Mouse (Mus musculus): ENCODE results near the gene Cds1. TPM values are rescaled to one million over a fixed set of nuclear protein-coding genes. Genes with fewer than 3 reads are reported as not detected.

Gene Cds1
- polyA plus RNA-seq, 1 experiment = 16.3 TPM

GRCm38 (mm10) chr5:101763571-101763970 lies 1.4 kb upstream of the Cds1 start:
- Histone ChIP-seq H3K27ac (replicated peaks; ENCODE audit: low read depth, low read length) (no peak overlapping the region), H3K4me1 (ENCODE audit: control insufficient read depth, insufficient read depth, insufficient read length, low read length) (no peaks in the 10 kb centered on the region), H3K4me3 (ENCODE audit: insufficient read depth, low read depth, low read length) (no peak overlapping the region)

GRCm38 (mm10) chr5:101765390-101765901 lies 516 bp downstream of the Cds1 start:
- H3K4me1 ChIP-seq (ENCODE audit: control insufficient read depth, insufficient read depth, insufficient read length, low read length) = no peaks in the 10 kb centered on the region
- peak overlapping the region; percentile 87 for H3K4me3 ChIP-seq (ENCODE audit: insufficient read depth, low read depth, low read length)
- peak overlapping the region; percentile 81 for H3K27ac ChIP-seq (replicated peaks; ENCODE audit: low read depth, low read length)

- H3K27ac ChIP-seq (replicated peaks; ENCODE audit: low read depth, low read length) = peak overlapping the region; percentile 81
- H3K4me3 ChIP-seq (ENCODE audit: insufficient read depth, low read depth, low read length) = peak overlapping the region; percentile 56
- no peaks in the 10 kb centered on the region for H3K4me1 ChIP-seq (ENCODE audit: control insufficient read depth, insufficient read depth, insufficient read length, low read length)
These were observed 1.3 kb downstream of the Cds1 start for GRCm38 (mm10) chr5:101766248-101766647.

DNA sequence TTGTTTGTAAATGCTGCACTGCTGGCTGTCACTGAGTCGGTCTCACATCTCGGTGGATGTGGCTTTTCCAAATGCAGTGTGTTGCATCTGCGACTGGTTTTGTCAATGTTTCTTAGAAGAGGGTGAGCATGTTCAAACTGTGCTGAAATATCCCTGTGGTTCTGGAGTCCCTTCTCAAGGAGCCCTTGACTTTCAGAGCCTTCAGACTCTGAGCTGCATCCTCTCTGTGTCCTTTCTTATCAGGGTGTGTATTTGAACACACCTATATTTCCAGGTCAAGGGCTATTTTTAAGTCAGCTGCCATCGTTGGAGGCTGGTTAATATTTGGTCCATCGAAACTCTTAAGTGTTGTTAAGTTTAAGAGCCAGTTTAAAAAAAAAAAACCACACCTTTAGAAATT lies 2.2 kb downstream of the Cds1 start:
- Histone ChIP-seq H3K4me1 (ENCODE audit: control insufficient read depth, insufficient read depth, insufficient read length, low read length) (no peaks in the 10 kb centered on the region), H3K27ac (replicated peaks; ENCODE audit: low read depth, low read length) (no peak overlapping the region), H3K4me3 (ENCODE audit: insufficient read depth, low read depth, low read length) (no peak overlapping the region)

- H3K4me3 ChIP-seq (ENCODE audit: insufficient read depth, low read depth, low read length) = no peak overlapping the region
- H3K27ac ChIP-seq (replicated peaks; ENCODE audit: low read depth, low read length) = no peak overlapping the region
- H3K4me1 ChIP-seq (ENCODE audit: control insufficient read depth, insufficient read depth, insufficient read length, low read length) = 0 out of 2 replicates have a peak, but pooled peaks cover 2% of the 10 kb centered on the region
These were observed 2.6 kb downstream of the Cds1 start for GRCm38 (mm10) chr5:101767486-101767885.

DNA sequence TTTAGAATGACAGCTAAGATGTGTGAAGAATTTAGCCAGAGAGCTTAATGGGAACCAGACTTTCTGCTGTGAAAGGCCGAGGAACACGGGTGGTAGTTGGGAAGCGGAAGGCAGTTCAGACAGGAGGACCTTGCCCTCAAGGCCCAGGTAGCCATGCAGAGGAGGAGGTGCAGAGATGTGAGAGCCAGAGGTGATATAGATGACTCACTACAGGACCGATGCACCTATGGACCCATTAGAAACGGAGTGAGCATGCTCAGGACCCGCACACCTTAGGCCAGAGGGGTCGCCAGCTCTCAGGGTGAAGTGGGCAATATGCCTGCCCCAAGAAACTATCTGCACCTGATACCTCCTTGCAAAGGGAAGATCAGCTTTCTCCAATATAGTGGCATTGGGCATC lies 3.6 kb downstream of the Cds1 start:
- Histone ChIP-seq H3K4me3 (ENCODE audit: insufficient read depth, low read depth, low read length) (no peak overlapping the region), H3K4me1 (ENCODE audit: control insufficient read depth, insufficient read depth, insufficient read length, low read length) (0 out of 2 replicates have a peak, but pooled peaks cover 2% of the 10 kb centered on the region), H3K27ac (replicated peaks; ENCODE audit: low read depth, low read length) (no peak overlapping the region)

DNA sequence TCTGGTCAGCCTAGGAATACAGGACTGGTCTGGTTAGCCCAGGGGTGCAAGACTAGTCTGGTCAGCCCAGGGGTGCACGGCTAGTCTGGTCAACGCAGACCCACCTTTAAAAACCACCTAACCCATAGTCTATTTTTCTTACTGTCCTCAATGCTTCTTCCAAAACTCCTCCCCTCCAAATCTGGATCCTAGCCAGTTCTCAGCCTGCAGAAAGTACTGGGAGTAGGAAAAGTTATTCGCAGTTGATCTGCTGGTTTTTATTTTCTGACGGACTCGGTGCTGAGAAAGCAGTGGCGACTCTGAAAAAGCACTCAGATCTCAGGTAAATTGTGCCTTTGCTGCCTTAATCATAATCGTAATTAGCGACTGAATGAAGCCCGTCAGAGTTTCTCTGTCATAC lies 7.7 kb downstream of the Cds1 start:
- no peak overlapping the region for H3K4me3 ChIP-seq (ENCODE audit: insufficient read depth, low read depth, low read length)
- H3K27ac ChIP-seq (replicated peaks; ENCODE audit: low read depth, low read length) = no peak overlapping the region
- H3K4me1 ChIP-seq (ENCODE audit: control insufficient read depth, insufficient read depth, insufficient read length, low read length) = 0 out of 2 replicates have a peak, but pooled peaks cover 4% of the 10 kb centered on the region

DNA sequence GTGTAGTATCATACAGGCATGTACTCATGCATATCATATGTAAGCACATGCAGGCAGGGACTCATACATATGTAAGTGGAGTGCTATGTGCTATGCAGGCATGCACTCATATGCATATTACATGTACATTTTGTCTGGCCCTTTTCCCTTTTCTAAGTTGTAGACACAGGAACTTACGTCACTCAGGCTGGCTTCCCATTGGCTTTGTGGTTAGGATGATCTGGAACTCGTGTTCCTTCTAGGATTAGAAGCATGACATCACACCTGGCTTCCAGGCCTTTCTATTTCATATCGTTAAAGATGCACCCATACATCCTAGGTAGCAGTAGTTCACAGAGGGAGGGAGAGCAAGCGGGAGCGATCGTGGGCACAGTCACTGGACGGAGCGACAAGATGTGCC lies 10.3 kb downstream of the Cds1 start:
- no peak overlapping the region for H3K4me3 ChIP-seq (ENCODE audit: insufficient read depth, low read depth, low read length)
- no peak overlapping the region for H3K27ac ChIP-seq (replicated peaks; ENCODE audit: low read depth, low read length)
- peaks cover 18% of the 10 kb centered on the region for H3K4me1 ChIP-seq (ENCODE audit: control insufficient read depth, insufficient read depth, insufficient read length, low read length)

DNA sequence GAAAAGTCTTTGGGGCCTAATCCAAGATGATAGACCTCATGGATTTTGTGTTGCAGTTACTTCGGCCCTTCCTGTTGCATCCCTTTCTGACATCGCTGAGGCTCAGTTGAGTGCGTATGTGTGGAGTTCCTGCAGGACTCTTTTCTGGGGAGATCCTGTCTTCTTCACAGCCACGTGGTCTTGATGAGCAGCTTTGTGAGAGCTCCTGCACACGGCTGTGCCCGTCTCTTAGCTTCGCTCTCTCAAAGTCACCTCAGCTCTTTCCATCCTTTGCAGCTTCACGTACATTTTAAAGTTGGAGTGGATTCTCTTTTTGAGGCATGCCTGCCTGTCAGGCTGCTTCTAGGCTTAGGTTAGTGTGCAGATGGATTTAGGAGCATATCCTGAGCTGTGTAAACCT lies 11.6 kb downstream of the Cds1 start:
- Histone ChIP-seq H3K27ac (replicated peaks; ENCODE audit: low read depth, low read length) (no peak overlapping the region), H3K4me3 (ENCODE audit: insufficient read depth, low read depth, low read length) (no peak overlapping the region), H3K4me1 (ENCODE audit: control insufficient read depth, insufficient read depth, insufficient read length, low read length) (peaks cover 21% of the 10 kb centered on the region)

GRCm38 (mm10) chr5:101779376-101779863 lies 14.5 kb downstream of the Cds1 start:
- Histone ChIP-seq H3K4me3 (ENCODE audit: insufficient read depth, low read depth, low read length) (no peak overlapping the region), H3K4me1 (ENCODE audit: control insufficient read depth, insufficient read depth, insufficient read length, low read length) (peaks cover 19% of the 10 kb centered on the region)

DNA sequence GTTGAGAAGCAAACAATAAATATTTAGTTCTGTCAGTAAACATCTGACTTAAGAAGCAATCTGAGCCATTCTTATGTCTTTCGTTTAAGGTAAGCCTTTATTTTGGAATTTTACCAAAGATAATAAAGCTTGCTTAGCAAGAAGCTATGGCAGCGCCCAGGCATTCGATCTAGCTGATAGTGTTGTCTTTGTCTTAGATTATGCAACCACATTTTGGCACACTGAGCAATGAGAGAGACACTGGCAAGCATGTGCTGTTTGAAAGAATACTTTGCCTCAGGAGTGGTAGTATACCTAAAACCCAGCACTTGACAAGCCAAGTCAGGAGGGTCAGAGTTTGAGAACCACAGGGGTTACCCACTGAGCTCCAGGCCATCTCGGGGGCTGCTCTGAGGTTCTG lies 16.0 kb downstream of the Cds1 start:
- no peak overlapping the region for H3K27ac ChIP-seq (replicated peaks; ENCODE audit: low read depth, low read length)
- H3K4me3 ChIP-seq (ENCODE audit: insufficient read depth, low read depth, low read length) = no peak overlapping the region
- H3K4me1 ChIP-seq (ENCODE audit: control insufficient read depth, insufficient read depth, insufficient read length, low read length) = peaks cover 19% of the 10 kb centered on the region

More at GRCm38 (mm10) chr5:101779376-101779863, 14.5 kb downstream of the Cds1 start:
- H3K27ac ChIP-seq (replicated peaks; ENCODE audit: low read depth, low read length) = no peak overlapping the region

DNA sequence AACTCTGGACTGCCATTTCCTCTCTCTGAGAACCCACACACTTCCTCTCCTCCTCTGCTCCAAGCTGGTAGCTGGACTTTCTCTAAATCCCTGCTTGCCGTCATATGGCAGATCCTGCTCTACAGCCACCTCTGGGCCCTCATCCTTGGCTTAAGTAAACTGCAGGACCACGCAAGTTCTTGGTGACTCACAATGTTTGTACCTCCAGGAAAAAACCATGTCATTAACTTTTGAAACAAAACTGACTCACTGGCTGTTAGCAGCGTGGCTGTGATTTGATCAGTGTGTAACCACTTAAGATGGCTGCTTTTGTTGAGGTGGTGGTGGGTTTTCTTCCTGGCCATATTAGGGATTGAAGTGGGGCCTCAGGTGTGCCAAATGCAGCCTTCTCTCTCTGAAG lies 19.4 kb downstream of the Cds1 start:
- Histone ChIP-seq H3K27ac (replicated peaks; ENCODE audit: low read depth, low read length) (no peak overlapping the region), H3K4me1 (ENCODE audit: control insufficient read depth, insufficient read depth, insufficient read length, low read length) (peaks cover 5% of the 10 kb centered on the region), H3K4me3 (ENCODE audit: insufficient read depth, low read depth, low read length) (no peak overlapping the region)

- peaks cover 3% of the 10 kb centered on the region; the same call in 1 of the 2 replicates for H3K4me1 ChIP-seq (ENCODE audit: control insufficient read depth, insufficient read depth, insufficient read length, low read length)
- H3K27ac ChIP-seq (replicated peaks; ENCODE audit: low read depth, low read length) = no peak overlapping the region
- no peak overlapping the region for H3K4me3 ChIP-seq (ENCODE audit: insufficient read depth, low read depth, low read length)
These were observed 19.9 kb downstream of the Cds1 start for GRCm38 (mm10) chr5:101784787-101785186.

GRCm38 (mm10) chr5:101785921-101786614 lies 21.1 kb downstream of the Cds1 start:
- no peak overlapping the region for H3K27ac ChIP-seq (replicated peaks; ENCODE audit: low read depth, low read length)
- H3K4me1 ChIP-seq (ENCODE audit: control insufficient read depth, insufficient read depth, insufficient read length, low read length) = peaks cover 3% of the 10 kb centered on the region; the same call in 1 of the 2 replicates
- no peak overlapping the region for H3K4me3 ChIP-seq (ENCODE audit: insufficient read depth, low read depth, low read length)

GRCm38 (mm10) chr5:101789770-101790169 lies 24.8 kb downstream of the Cds1 start:
- Histone ChIP-seq H3K4me3 (ENCODE audit: insufficient read depth, low read depth, low read length) (no peak overlapping the region), H3K4me1 (ENCODE audit: control insufficient read depth, insufficient read depth, insufficient read length, low read length) (no peaks in the 10 kb centered on the region), H3K27ac (replicated peaks; ENCODE audit: low read depth, low read length) (no peak overlapping the region)

- Histone ChIP-seq H3K4me1 (ENCODE audit: control insufficient read depth, insufficient read depth, insufficient read length, low read length) (no peaks in the 10 kb centered on the region), H3K4me3 (ENCODE audit: insufficient read depth, low read depth, low read length) (no peak overlapping the region), H3K27ac (replicated peaks; ENCODE audit: low read depth, low read length) (no peak overlapping the region)
These were observed 25.6 kb downstream of the Cds1 start for GRCm38 (mm10) chr5:101790560-101790959.
